Mouse (Mus musculus) spleen, adult 2 months (tissue): Measurements from ENCODE around the gene Sema3f.

Source experiments
- CTCF ChIP-seq: fragments of 200-500 bp; IDR thresholded peaks from 2 replicates; pipeline ENCODE4 v1.5.1; 2011; ENCODE audit warnings: mild to moderate bottlenecking, inconsistent platforms; ENCODE audit not compliant: insufficient read depth, insufficient read length, insufficient replicate concordance; ENCODE audit errors: extremely low read depth
- POLR2A ChIP-seq: fragments of 200-500 bp; IDR thresholded peaks from 2 replicates; pipeline ENCODE4 v1.6.1; 2011; ENCODE audit warnings: low read depth, low read length, inconsistent platforms

GRCm38 (mm10) chr9:107692785-107693184, 17.5 kb downstream of the Sema3f start:
- TF ChIP-seq CTCF (no peak), POLR2A (no peak)
